ENCODE assay signal across 9 mouse cellular contexts in the genomic region with DNA sequence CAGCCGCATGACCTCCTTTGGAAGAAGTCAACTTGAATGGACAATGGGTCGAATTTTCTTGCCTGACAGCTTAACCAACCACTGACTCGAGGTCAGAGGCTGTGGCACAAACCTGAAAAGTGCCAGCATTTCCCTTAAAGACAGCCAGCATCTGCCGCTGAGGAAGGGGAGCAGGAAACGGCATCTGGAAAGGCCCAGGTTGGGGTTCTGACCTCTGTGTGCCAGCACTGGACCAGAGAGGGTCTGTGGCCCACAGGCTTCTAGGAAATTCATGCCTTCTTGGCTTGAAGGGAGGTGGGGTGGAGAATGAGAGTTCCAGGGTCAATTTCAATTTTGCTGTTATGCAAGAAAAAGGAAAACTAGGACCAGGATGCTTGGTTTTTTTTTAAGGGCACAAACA.
DNase-seq lines count a peak whose midpoint lies in the region; ATAC-seq and TF ChIP-seq lines count a peak whose summit lies in the region.
"Had no signal": no experiment of that assay in that cellular context is flagged by ENCODE, and none has a peak within 500 bp of the region (broad histone marks: within the 10 kb centered on the region; RNA-seq: fewer than 3 reads in every experiment).

No protein-coding gene starts in this region.

- peak overlapping the region; percentile 87 for H3K27ac ChIP-seq in midbrain, embryonic 10.5 days (replicated peaks)
- no peak overlapping the region for H3K27ac ChIP-seq in midbrain, postnatal 0 days (ENCODE audit: low read depth, low read length)
- peak overlapping the region; percentile 93 for H3K27ac ChIP-seq in forebrain, embryonic 12.5 days
- peak overlapping the region; percentile 94 for H3K27ac ChIP-seq in limb, embryonic 11.5 days (replicated peaks; ENCODE audit: low read depth, low read length)
- H3K27ac ChIP-seq in neural tube, embryonic 13.5 days (replicated peaks): peak overlapping the region; percentile 94

- peaks cover 97% of the 10 kb centered on the region for H3K4me1 ChIP-seq in midbrain, embryonic 10.5 days
- peaks cover 48% of the 10 kb centered on the region for H3K4me1 ChIP-seq in midbrain, postnatal 0 days (ENCODE audit: insufficient read depth, low read length)
- peaks cover 92% of the 10 kb centered on the region for H3K4me1 ChIP-seq in forebrain, embryonic 12.5 days
- H3K4me1 ChIP-seq in limb, embryonic 11.5 days (ENCODE audit: control insufficient read depth, insufficient read depth, low read length): peaks cover 85% of the 10 kb centered on the region
- peaks cover 87% of the 10 kb centered on the region for H3K4me1 ChIP-seq in neural tube, embryonic 13.5 days (replicated peaks)

- ATAC-seq in midbrain, postnatal 0 days (ENCODE audit: low FRiP score): no peak
- ATAC-seq in forebrain, embryonic 12.5 days (ENCODE audit: low FRiP score): no peak
- no peak for ATAC-seq in limb, embryonic 11.5 days (ENCODE audit: insufficient number of reproducible peaks, low FRiP score, low TSS enrichment, low read depth)
- no peak for ATAC-seq in neural tube, embryonic 13.5 days (ENCODE audit: low read depth)

- 4% methylated on average over 5 of the region's 5 CpGs for WGBS in midbrain, embryonic 10.5 days
- WGBS in midbrain, postnatal 0 days: 31% methylated on average over 5 of the region's 5 CpGs
- WGBS in forebrain, embryonic 12.5 days: 9% methylated on average over 5 of the region's 5 CpGs
- 12% methylated on average over 5 of the region's 5 CpGs for WGBS in limb, embryonic 11.5 days
- 12% methylated on average over 5 of the region's 5 CpGs for WGBS in neural tube, embryonic 13.5 days

- no peak overlapping the region for H3K4me2 ChIP-seq in midbrain, postnatal 0 days (ENCODE audit: low read depth, low read length, poor library complexity, severe bottlenecking)
- H3K4me2 ChIP-seq in forebrain, embryonic 12.5 days: no peak overlapping the region
- H3K4me2 ChIP-seq in limb, embryonic 11.5 days (ENCODE audit: low read depth, severe bottlenecking): no peak overlapping the region
- H3K4me2 ChIP-seq in neural tube, embryonic 13.5 days: no peak overlapping the region

- H3K9ac ChIP-seq in midbrain, postnatal 0 days (replicated peaks; ENCODE audit: low read length, poor library complexity, severe bottlenecking): no peak overlapping the region
- H3K9ac ChIP-seq in forebrain, embryonic 12.5 days: peak overlapping the region; percentile 13; the same call in 1 of the 2 replicates
- no peak overlapping the region for H3K9ac ChIP-seq in limb, embryonic 11.5 days (ENCODE audit: low read length)
- H3K9ac ChIP-seq in neural tube, embryonic 13.5 days: peak overlapping the region; percentile 52

- H3K27me3 ChIP-seq in midbrain, embryonic 10.5 days (ENCODE audit: low read depth, poor library complexity, severe bottlenecking): no peaks in the 10 kb centered on the region
- no peaks in the 10 kb centered on the region for H3K27me3 ChIP-seq in midbrain, postnatal 0 days (ENCODE audit: insufficient read depth, low read length)
- no peaks in the 10 kb centered on the region for H3K27me3 ChIP-seq in forebrain, embryonic 12.5 days
- no peaks in the 10 kb centered on the region for H3K27me3 ChIP-seq in limb, embryonic 11.5 days (ENCODE audit: control insufficient read depth, insufficient read depth, low read length)
- H3K27me3 ChIP-seq in neural tube, embryonic 13.5 days: no peaks in the 10 kb centered on the region

- DNase-seq in midbrain, embryonic 10.5 days (ENCODE audit: low spot score): peak; percentile 43
- no peak for DNase-seq in midbrain, postnatal 0 days (ENCODE audit: low spot score)
- peak; percentile 46 for DNase-seq in limb, embryonic 11.5 days (ENCODE audit: low spot score)
- DNase-seq in kidney, adult 11 months: no peak
- no peak for DNase-seq in gastrocnemius, postnatal 25 days
- DNase-seq: cerebellum, adult 9-10 months had no signal

- peaks cover 7% of the 10 kb centered on the region for H3K36me3 ChIP-seq in midbrain, embryonic 10.5 days
- no peaks in the 10 kb centered on the region for H3K36me3 ChIP-seq in midbrain, postnatal 0 days (ENCODE audit: insufficient read depth, low read length)
- H3K36me3 ChIP-seq in forebrain, embryonic 12.5 days (replicated peaks): no peaks in the 10 kb centered on the region
- no peaks in the 10 kb centered on the region for H3K36me3 ChIP-seq in limb, embryonic 11.5 days (ENCODE audit: control insufficient read depth, insufficient read depth, low read length)
- no peaks in the 10 kb centered on the region for H3K36me3 ChIP-seq in neural tube, embryonic 13.5 days

- H3K9me3 ChIP-seq in midbrain, embryonic 10.5 days (replicated peaks): no peaks in the 10 kb centered on the region
- H3K9me3 ChIP-seq in midbrain, postnatal 0 days (ENCODE audit: low read length): no peaks in the 10 kb centered on the region
- no peaks in the 10 kb centered on the region for H3K9me3 ChIP-seq in forebrain, embryonic 12.5 days
- no peaks in the 10 kb centered on the region for H3K9me3 ChIP-seq in limb, embryonic 11.5 days (ENCODE audit: control insufficient read depth, low read length)
- H3K9me3 ChIP-seq in neural tube, embryonic 13.5 days: no peaks in the 10 kb centered on the region

- TF ChIP-seq CTCF in midbrain, postnatal 0 days (IDR thresholded peaks at IDR 0.05): no peak

- H3K4me3 ChIP-seq in midbrain, embryonic 10.5 days: peak overlapping the region; percentile 31; the same call in 1 of the 2 replicates
- H3K4me3 ChIP-seq in midbrain, postnatal 0 days (ENCODE audit: low read depth, low read length): no peak overlapping the region
- H3K4me3 ChIP-seq in forebrain, embryonic 12.5 days (replicated peaks): no peak overlapping the region
- no peak overlapping the region for H3K4me3 ChIP-seq in limb, embryonic 11.5 days (ENCODE audit: low read depth, low read length)
- H3K4me3 ChIP-seq in neural tube, embryonic 13.5 days: no peak overlapping the region
- H3K4me3 ChIP-seq: myocyte had no signal

Comparison
In these comparisons a context has a peak if more than half of its experiments do, and no peak if none do; other contexts are left out.
1. DNase-seq: peak in midbrain, embryonic 10.5 days (single experiment) and limb, embryonic 11.5 days (single experiment); none in midbrain, postnatal 0 days (single experiment), kidney, adult 11 months (single experiment) and gastrocnemius, postnatal 25 days (single experiment).
2. H3K9ac ChIP-seq: peak in forebrain, embryonic 12.5 days (single experiment) and neural tube, embryonic 13.5 days (single experiment); none in midbrain, postnatal 0 days (single experiment) and limb, embryonic 11.5 days (single experiment).